Mouse (Mus musculus): ENCODE results near the gene Vmn2r83. TPM values are rescaled to one million over a fixed set of nuclear protein-coding genes. Genes with fewer than 3 reads are reported as not detected.
A peak's percentile ranks its signal among the peaks of the same experiment; 100 is the strongest.

Vmn2r83 gene
- total RNA-seq, 2 experiments from 2014 or later = not detected

GRCm38 (mm10) chr10:79537781-79538180, 69.2 kb downstream of the Vmn2r83 start:
- no peak for DNase-seq

GRCm38 (mm10) chr10:79538323-79538722, 69.8 kb downstream of the Vmn2r83 start:
- DNase-seq = no peak

GRCm38 (mm10) chr10:79538873-79539272, 70.3 kb downstream of the Vmn2r83 start:
- no peak for DNase-seq

- DNase-seq = peak; percentile 3
Observed at GRCm38 (mm10) chr10:79539701-79540495, 71.4 kb downstream of the Vmn2r83 start.

GRCm38 (mm10) chr10:79540746-79541145, 72.2 kb downstream of the Vmn2r83 start:
- no peak for DNase-seq

GRCm38 (mm10) chr10:79541522-79541921, 73.0 kb downstream of the Vmn2r83 start:
- DNase-seq = peak; percentile 3

GRCm38 (mm10) chr10:79542171-79542570, 73.6 kb downstream of the Vmn2r83 start:
- DNase-seq = no peak

Small RNA genes lying within 50 kb of the gene (microRNA-seq; reads per million reads assigned to microRNA genes)
- gene Mir6909 = 0.35 to 0.41 reads per million in 2 experiments

Other genes starting within 250 kb of the Vmn2r83 start
- not detected for gene Vmn2r81, start 221.0 kb upstream of the Vmn2r83 start, total RNA-seq (2021)
- gene Vmn2r82, start 112.2 kb upstream of the Vmn2r83 start, total RNA-seq (2021) = not detected
- gene Plpp2, start 65.1 kb downstream of the Vmn2r83 start, total RNA-seq (2021) = 1 to 10 TPM; 5.7 to 6.0 TPM
- 10 to 100 TPM; 19.7 to 21.9 TPM for gene Mier2, start 86.5 kb downstream of the Vmn2r83 start, total RNA-seq (2021)
- not detected for gene Theg, start 118.6 kb downstream of the Vmn2r83 start, total RNA-seq (2021)
- under 1 TPM; 0.10 to 0.11 TPM for gene C2cd4c, start 145.3 kb downstream of the Vmn2r83 start, total RNA-seq (2021)
- 1 to 10 TPM; 3.2 to 3.7 TPM for gene Shc2, start 169.2 kb downstream of the Vmn2r83 start, total RNA-seq (2021)
- gene Odf3l2, start 177.0 kb downstream of the Vmn2r83 start, total RNA-seq (2021) = not detected
- gene Madcam1, start 195.8 kb downstream of the Vmn2r83 start, total RNA-seq (2021) = under 1 TPM; 0.36 to 0.67 TPM
- 10 to 100 TPM; 18.8 to 20.3 TPM for gene Tpgs1, start 200.6 kb downstream of the Vmn2r83 start, total RNA-seq (2021)
- 100 to 1,000 TPM; 134 to 145 TPM for gene Cdc34, start 213.5 kb downstream of the Vmn2r83 start, total RNA-seq (2021)
- 1 to 10 TPM; 2.9 to 3.7 TPM for gene Gzmm, start 220.3 kb downstream of the Vmn2r83 start, total RNA-seq (2021)
- 100 to 1,000 TPM; 793 to 876 TPM for gene Bsg, start 235.8 kb downstream of the Vmn2r83 start, total RNA-seq (2021)
- gene Hcn2, start 247.9 kb downstream of the Vmn2r83 start, total RNA-seq (2021) = 1 to 10 TPM; 7.6 to 9.5 TPM

Measured in heart, postnatal 4 days (tissue).